Mouse (Mus musculus): ENCODE measurements around the gene Nol3. TPM values are rescaled to one million over a fixed set of nuclear protein-coding genes. Genes with fewer than 3 reads are reported as not detected.

Gene Nol3
- total and polyA plus RNA-seq, 2 experiments from 2014 or later: 2.0 to 6.5 TPM

- DNase-seq (ENCODE audit: low spot score): no peak
- ATAC-seq (ENCODE audit: low FRiP score): no peak
- no peak overlapping the region for H3K4me2 ChIP-seq (ENCODE audit: low read depth, low read length, poor library complexity, severe bottlenecking)
- no peak overlapping the region for H3K4me3 ChIP-seq (ENCODE audit: low read depth, low read length)
- H3K4me1 ChIP-seq (ENCODE audit: insufficient read depth, low read length): no peaks in the 10 kb centered on the region
- 95% methylated on average over 14 of the region's 14 CpGs for WGBS
- H3K9ac ChIP-seq (replicated peaks; ENCODE audit: low read length, poor library complexity, severe bottlenecking): no peak overlapping the region
- peaks cover 43% of the 10 kb centered on the region for H3K36me3 ChIP-seq (ENCODE audit: insufficient read depth, low read length)
- H3K27me3 ChIP-seq (ENCODE audit: insufficient read depth, low read length): no peaks in the 10 kb centered on the region
- no peak overlapping the region for H3K27ac ChIP-seq (ENCODE audit: low read depth, low read length)
- no peak for TF ChIP-seq CTCF (IDR thresholded peaks at IDR 0.05)
- no peaks in the 10 kb centered on the region for H3K9me3 ChIP-seq (ENCODE audit: low read length)
Measured at GRCm38 (mm10) chr8:105237442-105238142, 38.3 kb upstream of the Nol3 start.

DNA sequence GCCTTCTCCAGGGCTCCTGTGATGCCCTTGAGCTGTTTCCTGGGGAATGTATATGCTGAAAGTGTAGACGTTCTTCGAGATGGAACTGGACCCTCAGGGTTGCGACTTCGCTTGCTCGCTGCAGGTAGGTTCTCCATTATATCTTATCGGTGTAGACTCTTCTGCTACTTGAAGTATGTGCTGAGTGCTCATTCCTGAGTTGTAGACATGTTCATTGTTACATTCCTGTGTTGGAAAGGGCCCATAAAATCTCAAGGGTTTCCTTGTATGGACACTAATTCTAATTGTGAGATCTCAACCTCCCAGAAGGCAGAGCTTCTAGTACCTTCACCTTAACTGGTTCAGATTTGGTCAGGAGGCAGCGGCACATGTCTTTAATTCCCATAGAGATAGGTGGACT lies 34.9 kb upstream of the Nol3 start:
- ATAC-seq (ENCODE audit: low FRiP score) (no peak), DNase-seq (ENCODE audit: low spot score) (no peak)
- Histone ChIP-seq H3K4me3 (ENCODE audit: low read depth, low read length) (no peak overlapping the region), H3K9me3 (ENCODE audit: low read length) (no peaks in the 10 kb centered on the region), H3K4me2 (ENCODE audit: low read depth, low read length, poor library complexity, severe bottlenecking) (no peak overlapping the region), H3K27ac (ENCODE audit: low read depth, low read length) (no peak overlapping the region), H3K27me3 (ENCODE audit: insufficient read depth, low read length) (no peaks in the 10 kb centered on the region), H3K36me3 (ENCODE audit: insufficient read depth, low read length) (peaks cover 35% of the 10 kb centered on the region), H3K4me1 (ENCODE audit: insufficient read depth, low read length) (no peaks in the 10 kb centered on the region), H3K9ac (replicated peaks; ENCODE audit: low read length, poor library complexity, severe bottlenecking) (no peak overlapping the region)
- WGBS: 97% methylated on average over 7 of the region's 7 CpGs
- TF ChIP-seq CTCF (IDR thresholded peaks at IDR 0.05): no peak

DNA sequence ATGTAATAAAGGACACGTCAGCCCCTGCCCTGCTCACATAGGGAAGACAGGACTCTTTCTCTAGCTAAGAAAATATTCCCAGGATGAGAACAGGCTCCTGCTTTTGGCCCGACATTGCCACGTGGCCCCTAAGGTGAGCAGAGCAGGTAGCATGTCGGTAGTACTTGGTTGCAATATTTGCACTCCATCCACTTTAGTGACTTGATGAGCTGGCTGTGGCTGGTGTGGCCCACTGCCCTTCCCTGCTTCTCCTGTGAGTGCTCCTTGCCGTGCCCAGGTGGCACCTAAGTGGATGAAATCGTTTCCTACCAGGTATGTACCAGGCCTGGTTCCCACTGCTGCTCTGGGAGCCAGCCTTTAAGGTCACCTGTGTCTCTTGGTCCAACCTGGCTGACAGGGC lies 24.0 kb upstream of the Nol3 start:
- H3K4me1 ChIP-seq (ENCODE audit: insufficient read depth, low read length): peaks cover 5% of the 10 kb centered on the region; the same call in 1 of the 2 replicates
- no peak overlapping the region for H3K4me2 ChIP-seq (ENCODE audit: low read depth, low read length, poor library complexity, severe bottlenecking)
- no peaks in the 10 kb centered on the region for H3K9me3 ChIP-seq (ENCODE audit: low read length)
- DNase-seq (ENCODE audit: low spot score): no peak
- ATAC-seq (ENCODE audit: low FRiP score): no peak
- WGBS: 94% methylated on average over 6 of the region's 6 CpGs
- no peak overlapping the region for H3K27ac ChIP-seq (ENCODE audit: low read depth, low read length)
- H3K36me3 ChIP-seq (ENCODE audit: insufficient read depth, low read length): peaks cover 47% of the 10 kb centered on the region
- H3K9ac ChIP-seq (replicated peaks; ENCODE audit: low read length, poor library complexity, severe bottlenecking): no peak overlapping the region
- no peak for TF ChIP-seq CTCF (IDR thresholded peaks at IDR 0.05)
- H3K27me3 ChIP-seq (ENCODE audit: insufficient read depth, low read length): no peaks in the 10 kb centered on the region
- no peak overlapping the region for H3K4me3 ChIP-seq (ENCODE audit: low read depth, low read length)

- Histone ChIP-seq H3K36me3 (ENCODE audit: insufficient read depth, low read length) (peaks cover 41% of the 10 kb centered on the region), H3K4me2 (ENCODE audit: low read depth, low read length, poor library complexity, severe bottlenecking) (0 out of 2 replicates have a peak overlapping the region, but pooled peaks have one; percentile 97), H3K9ac (replicated peaks; ENCODE audit: low read length, poor library complexity, severe bottlenecking) (no peak overlapping the region), H3K4me1 (ENCODE audit: insufficient read depth, low read length) (peaks cover 5% of the 10 kb centered on the region; the same call in 1 of the 2 replicates), H3K27ac (ENCODE audit: low read depth, low read length) (no peak overlapping the region), H3K9me3 (ENCODE audit: low read length) (no peaks in the 10 kb centered on the region), H3K27me3 (ENCODE audit: insufficient read depth, low read length) (peaks cover under 1% of the 10 kb centered on the region; the same call in 1 of the 2 replicates), H3K4me3 (ENCODE audit: low read depth, low read length) (no peak overlapping the region)
- DNase-seq (ENCODE audit: low spot score): no peak
- 93% methylated on average over 10 of the region's 10 CpGs for WGBS
- ATAC-seq (ENCODE audit: low FRiP score): no peak
- no peak for TF ChIP-seq CTCF (IDR thresholded peaks at IDR 0.05)
Measured at GRCm38 (mm10) chr8:105252680-105253537, 23.0 kb upstream of the Nol3 start.

GRCm38 (mm10) chr8:105253766-105254151 lies 22.2 kb upstream of the Nol3 start:
- no peak for TF ChIP-seq CTCF (IDR thresholded peaks at IDR 0.05)
- H3K9ac ChIP-seq (replicated peaks; ENCODE audit: low read length, poor library complexity, severe bottlenecking): peak overlapping the region; percentile 71; the same call in 1 of the 2 replicates
- H3K4me1 ChIP-seq (ENCODE audit: insufficient read depth, low read length): peaks cover 5% of the 10 kb centered on the region; the same call in 1 of the 2 replicates
- peak; percentile 27; the same call in 1 of the 2 replicates for ATAC-seq (ENCODE audit: low FRiP score)
- H3K36me3 ChIP-seq (ENCODE audit: insufficient read depth, low read length): peaks cover 34% of the 10 kb centered on the region
- no peaks in the 10 kb centered on the region for H3K9me3 ChIP-seq (ENCODE audit: low read length)
- peak overlapping the region; percentile 64 for H3K4me3 ChIP-seq (ENCODE audit: low read depth, low read length)
- peak overlapping the region; percentile 97 for H3K4me2 ChIP-seq (ENCODE audit: low read depth, low read length, poor library complexity, severe bottlenecking)
- DNase-seq (ENCODE audit: low spot score): peak; percentile 21
- H3K27ac ChIP-seq (ENCODE audit: low read depth, low read length): peak overlapping the region; percentile 65; the same call in 1 of the 2 replicates
- peaks cover 9% of the 10 kb centered on the region for H3K27me3 ChIP-seq (ENCODE audit: insufficient read depth, low read length)
- WGBS: 32% methylated on average over 20 of the region's 20 CpGs
